Mouse (Mus musculus): Measurements from ENCODE around the gene Gal3st3.
A peak's percentile ranks its signal among the peaks of the same experiment; 100 is the strongest.
"Not testable (repeated sequence)": the region's sequence is repeated elsewhere in the genome, so short reads cannot be mapped to it uniquely, and the experiment has no call there.

The Gal3st3 gene

GRCm38 (mm10) chr19:5309025-5309424 lies 10.9 kb downstream of the Gal3st3 start:
- no peak for DNase-seq

- no peak for DNase-seq
Measured at GRCm38 (mm10) chr19:5313189-5313588, 15.1 kb downstream of the Gal3st3 start.

GRCm38 (mm10) chr19:5323801-5324200 lies 25.7 kb downstream of the Gal3st3 start:
- peak; percentile 71 for DNase-seq

GRCm38 (mm10) chr19:5327970-5328369 lies 29.8 kb downstream of the Gal3st3 start:
- peak; percentile 39 for DNase-seq

GRCm38 (mm10) chr19:5334741-5335140 lies 36.6 kb downstream of the Gal3st3 start:
- no peak for DNase-seq

GRCm38 (mm10) chr19:5335441-5335840 lies 37.3 kb downstream of the Gal3st3 start, which contains the start of gene Catsper1:
Gene Catsper1 (plus strand): TSS chr19:5335741.
- no peak for DNase-seq

GRCm38 (mm10) chr19:5337975-5338374 lies 39.8 kb downstream of the Gal3st3 start:
- peak; percentile 83 for DNase-seq

- no peak for DNase-seq
Measured at GRCm38 (mm10) chr19:5341360-5341759, 43.2 kb downstream of the Gal3st3 start.

- DNase-seq: no peak
Measured at GRCm38 (mm10) chr19:5345297-5346131, 47.4 kb downstream of the Gal3st3 start.

GRCm38 (mm10) chr19:5348064-5348463 lies 49.9 kb downstream of the Gal3st3 start:
- no peak for DNase-seq

- DNase-seq: peak; percentile 31
Measured at GRCm38 (mm10) chr19:5348526-5349501, 50.7 kb downstream of the Gal3st3 start.

GRCm38 (mm10) chr19:5349502-5349873 lies 51.4 kb downstream of the Gal3st3 start, which contains the start of gene Cst6:
Gene Cst6 (minus strand): TSS chr19:5349574.
- DNase-seq: not testable (repeated sequence)

- DNase-seq: no peak
Measured at GRCm38 (mm10) chr19:5353609-5354008, 55.5 kb downstream of the Gal3st3 start.

GRCm38 (mm10) chr19:5356080-5356479 lies 57.9 kb downstream of the Gal3st3 start:
- no peak for DNase-seq
